Mouse (Mus musculus) embryonic fibroblast, embryonic 13.5 days (primary cell): Measurements from ENCODE around the gene Sorbs2.

Experiments
- CTCF ChIP-seq: IDR thresholded peaks from 2 replicates; pipeline ENCODE4 v1.5.1; 2011; ENCODE audit warnings: mild to moderate bottlenecking, control low read depth, low read length, moderate library complexity, borderline replicate concordance; ENCODE audit not compliant: insufficient read depth
- POLR2A ChIP-seq: IDR thresholded peaks from 2 replicates; pipeline ENCODE4 v1.6.1; 2011; ENCODE audit warnings: low read depth, mild to moderate bottlenecking, control low read depth, low read length, moderate library complexity

DNA sequence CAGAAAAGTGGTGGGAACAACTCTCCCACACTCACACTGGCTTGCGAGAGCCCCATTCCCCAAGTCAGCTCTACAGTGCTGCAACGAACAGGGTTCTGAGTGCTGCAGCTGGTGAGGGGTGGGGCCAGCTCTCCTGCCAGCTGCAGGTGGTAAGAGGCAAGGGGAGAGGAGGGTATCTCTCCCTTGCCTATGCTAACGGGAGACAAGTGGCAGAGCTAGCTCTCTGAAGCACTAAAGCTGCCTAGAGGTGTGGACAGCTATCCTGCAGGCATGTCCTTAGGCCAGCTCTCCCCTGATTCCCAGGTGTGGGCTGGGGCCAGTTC, 72.9 kb downstream of the Sorbs2 start:
- TF ChIP-seq POLR2A, result no peak
- TF ChIP-seq CTCF, result no peak
